Mouse (Mus musculus) ES-E14 (cell line): Measurements from ENCODE around the gene Gm30302.

Source experiments
- HCFC1 ChIP-seq: IDR thresholded peaks from 2 replicates; pipeline ENCODE4 v1.6.1; 2012; ENCODE audit warnings: low read length, inconsistent platforms, borderline replicate concordance; ENCODE audit not compliant: insufficient read depth
- ZNF384 ChIP-seq: IDR thresholded peaks from 2 replicates; pipeline ENCODE4 v1.6.1; 2012; ENCODE audit warnings: low read depth, low read length, inconsistent platforms

DNA sequence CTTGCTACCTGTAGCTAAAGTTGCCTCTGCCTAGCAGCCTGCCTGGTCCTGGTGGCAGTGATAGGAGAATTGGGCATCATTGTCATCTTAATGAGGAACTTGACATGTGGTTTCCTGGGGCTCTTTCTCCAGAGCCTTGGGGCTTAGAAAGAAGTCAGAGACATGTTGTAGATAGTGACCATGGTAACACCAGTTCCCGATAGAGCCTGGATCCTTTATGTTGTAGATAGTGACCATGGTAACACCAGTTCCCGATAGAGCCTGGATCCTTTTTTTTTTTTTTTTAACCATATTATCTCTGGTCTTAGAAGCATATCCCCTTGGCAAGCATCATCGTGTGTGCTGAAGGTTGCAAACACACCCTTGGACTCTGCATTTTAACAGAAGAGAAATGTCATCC, 48.0 kb upstream of the Gm30302 start:
- TF ChIP-seq HCFC1 (no peak), ZNF384 (no peak)
